Mouse (Mus musculus) hindbrain, embryonic 14.5 days (tissue): ENCODE measurements around the gene Lpar2. TPM values are rescaled to one million over a fixed set of nuclear protein-coding genes. Genes with fewer than 3 reads are reported as not detected.

ENCODE experiments used
- polyA plus RNA-seq: library from polyadenylated mRNA; unstranded; fragments of >200 nt; fragmentation: Nextera tagmentation; extraction: Ambion mirVana; gene quantifications from 2 replicates; pipeline ENCODE4 v1.2.1, GENCODE M21; 2014

The Lpar2 gene
- polyA plus RNA-seq, 1 experiment from 2014 or later = 0.99 TPM

Other genes starting within 250 kb of the Lpar2 start
- gene Zfp868, start 196.9 kb upstream of the Lpar2 start, polyA plus RNA-seq = 37.7 and 39.2 TPM in 2 replicates
- 1.6 and 2.2 TPM in 2 replicates for gene Zfp964, start 167.9 kb upstream of the Lpar2 start, polyA plus RNA-seq
- gene Zfp869, start 111.7 kb upstream of the Lpar2 start, polyA plus RNA-seq = 24.8 and 29.8 TPM in 2 replicates
- gene Zfp963, start 72.5 kb upstream of the Lpar2 start, polyA plus RNA-seq = 7.4 and 8.4 TPM in 2 replicates
- 1.0 and 1.7 TPM in 2 replicates for gene Gm20422, start 47.5 kb upstream of the Lpar2 start, polyA plus RNA-seq
- gene Atp13a1, start 31.3 kb upstream of the Lpar2 start, polyA plus RNA-seq = 47.8 and 48.3 TPM in 2 replicates
- 40.3 and 40.5 TPM in 2 replicates for gene Zfp866, start 31.3 kb upstream of the Lpar2 start, polyA plus RNA-seq
- 22.1 and 27.7 TPM in 2 replicates for gene Gmip, start 13.8 kb upstream of the Lpar2 start, polyA plus RNA-seq
- gene Pbx4, start 10.1 kb downstream of the Lpar2 start, polyA plus RNA-seq = 52.9 and 59.7 TPM in 2 replicates
- 4.1 and 4.2 TPM in 2 replicates for gene Cilp2, start 65.3 kb downstream of the Lpar2 start, polyA plus RNA-seq
- gene Tssk6, start 79.8 kb downstream of the Lpar2 start, polyA plus RNA-seq = 4.6 and 4.7 TPM in 2 replicates
- gene Ndufa13, start 80.1 kb downstream of the Lpar2 start, polyA plus RNA-seq = 201 and 213 TPM in 2 replicates
- gene Yjefn3, start 80.3 kb downstream of the Lpar2 start, polyA plus RNA-seq = 11.0 and 12.3 TPM in 2 replicates
- gene Gatad2a, start 174.0 kb downstream of the Lpar2 start, polyA plus RNA-seq = 26.4 and 26.5 TPM in 2 replicates
- gene Mau2, start 220.3 kb downstream of the Lpar2 start, polyA plus RNA-seq = 69.3 and 69.4 TPM in 2 replicates
- 40.3 and 44.8 TPM in 2 replicates for gene Sugp1, start 220.4 kb downstream of the Lpar2 start, polyA plus RNA-seq